Mouse (Mus musculus) CH12.LX (cell line): ENCODE data around the gene Fasn. TPM values are rescaled to one million over a fixed set of nuclear protein-coding genes. Genes with fewer than 3 reads are reported as not detected.
A peak's percentile ranks its signal among the peaks of the same experiment; 100 is the strongest.

Source experiments
- DNase-seq: peaks from one replicate; pipeline ENCODE4 v3.0.0-alpha.2; 2013; ENCODE audit errors: extremely low read depth
- H3K27ac ChIP-seq: 2 replicates; pipeline ENCODE4 v1.5.1; 2012; ENCODE audit warnings: low read depth, mild to moderate bottlenecking, control low read depth, moderate library complexity; ENCODE audit not compliant: insufficient read depth
- H3K27me3 ChIP-seq: replicated peaks from 2 replicates; pipeline ENCODE3; 2012; ENCODE audit warnings: inconsistent platforms
- H3K36me3 ChIP-seq, 2 experiments: replicated peaks in 1 of 2; 2 replicates each; pipeline versions ENCODE3 to v1.6.1; 2012; ENCODE audit warnings: inconsistent platforms in 1 of 2, low read length in 1 of 2, mild to moderate bottlenecking in 1 of 2, mixed read lengths in 1 of 2, moderate library complexity in 1 of 2; ENCODE audit not compliant: control insufficient read depth in 1 of 2, insufficient read depth in 1 of 2
- H3K4me1 ChIP-seq, 2 experiments: 2 replicates each; pipeline ENCODE4 v1.6.1; 2012; ENCODE audit warnings: inconsistent platforms in 1 of 2, moderate library complexity in 1 of 2; ENCODE audit not compliant: insufficient read depth in 2 of 2, control insufficient read depth in 1 of 2
- H3K4me2 ChIP-seq: 2 replicates; pipeline ENCODE4 v1.6.1; 2012; ENCODE audit warnings: low read depth, mild to moderate bottlenecking, control low read depth; ENCODE audit not compliant: poor library complexity, insufficient read depth, severe bottlenecking
- H3K4me3 ChIP-seq, 3 experiments: fragments of 150-350 bp in 1 of 3; sonication (generic) in 1 of 3; replicated peaks in 1 of 3; 2 replicates each; pipeline versions ENCODE3 to v1.5.1; 2011 to 2012; ENCODE audit warnings: low read depth in 2 of 3, low read length in 2 of 3, mild to moderate bottlenecking in 2 of 3, moderate library complexity in 2 of 3, control low read depth in 1 of 3, improper control_type of control experiment in 1 of 3, inconsistent platforms in 1 of 3, mixed read lengths in 1 of 3; ENCODE audit not compliant: poor library complexity in 1 of 3
- H3K79me2 ChIP-seq: replicated peaks from 2 replicates; pipeline ENCODE4 v1.6.1; 2012; ENCODE audit warnings: mild to moderate bottlenecking, moderate library complexity; ENCODE audit not compliant: control insufficient read depth, poor library complexity, insufficient read depth, severe bottlenecking; ENCODE audit errors: extremely low read depth
- H3K9ac ChIP-seq: 2 replicates; pipeline ENCODE4 v1.6.1; 2012; ENCODE audit warnings: low read depth, mild to moderate bottlenecking, control low read depth, moderate library complexity; ENCODE audit not compliant: insufficient read depth
- H3K9me3 ChIP-seq: replicated peaks from 2 replicates; pipeline ENCODE3; 2012; ENCODE audit warnings: low read length, inconsistent platforms, mixed read lengths
- CHD1 ChIP-seq: IDR thresholded peaks from 2 replicates; pipeline ENCODE4 v1.6.1; 2012; ENCODE audit warnings: low read depth, low read length, improper control_type of control experiment, inconsistent platforms
- CTCF ChIP-seq, 2 experiments: IDR thresholded peaks in 1 of 2; conservative IDR thresholded peaks in 1 of 2; 2 replicates each; pipeline ENCODE4 v1.5.1; 2011 to 2012; ENCODE audit warnings: low read depth in 2 of 2, low read length in 2 of 2, improper control_type of control experiment in 1 of 2, inconsistent platforms in 1 of 2, mild to moderate bottlenecking in 1 of 2, moderate library complexity in 1 of 2
- E2F4 ChIP-seq: IDR thresholded peaks from 2 replicates; pipeline ENCODE4 v1.6.1; 2011; ENCODE audit warnings: low read depth, low read length, improper control_type of control experiment; ENCODE audit not compliant: insufficient replicate concordance
- ELF1 ChIP-seq: IDR thresholded peaks from 2 replicates; pipeline ENCODE4 v1.6.1; 2014; ENCODE audit warnings: low read depth, mild to moderate bottlenecking, inconsistent platforms, low read length, improper control_type of control experiment
- EP300 ChIP-seq: IDR thresholded peaks from 2 replicates; pipeline ENCODE4 v1.6.1; 2011; ENCODE audit warnings: low read length, improper control_type of control experiment
- ETS1 ChIP-seq: conservative IDR thresholded peaks from 2 replicates; pipeline ENCODE4 v1.6.1; 2012; ENCODE audit warnings: low read depth, mild to moderate bottlenecking, inconsistent platforms, low read length, improper control_type of control experiment, moderate library complexity
- GABPA ChIP-seq: IDR thresholded peaks from 2 replicates; pipeline ENCODE4 v1.6.1; 2012; ENCODE audit warnings: low read depth, low read length, improper control_type of control experiment, inconsistent platforms; ENCODE audit not compliant: insufficient replicate concordance
- IRF4 ChIP-seq: IDR thresholded peaks from 2 replicates; pipeline ENCODE4 v1.6.1; 2014; ENCODE audit warnings: low read depth, mild to moderate bottlenecking, inconsistent platforms, low read length, improper control_type of control experiment
- KAT2A ChIP-seq: IDR thresholded peaks from 2 replicates; pipeline ENCODE4 v1.6.1; 2012; ENCODE audit warnings: low read length, improper control_type of control experiment, inconsistent platforms; ENCODE audit not compliant: insufficient replicate concordance
- MAFK ChIP-seq: IDR thresholded peaks from 2 replicates; pipeline ENCODE4 v1.6.1; 2011; ENCODE audit warnings: low read length, improper control_type of control experiment; ENCODE audit not compliant: insufficient replicate concordance
- MAZ ChIP-seq: IDR thresholded peaks from 2 replicates; pipeline ENCODE4 v1.6.1; 2012; ENCODE audit warnings: low read depth, mild to moderate bottlenecking, inconsistent platforms, low read length, improper control_type of control experiment, moderate library complexity
- MEF2A ChIP-seq: IDR thresholded peaks from 2 replicates; pipeline ENCODE4 v1.6.1; 2014; ENCODE audit warnings: low read depth, mild to moderate bottlenecking, inconsistent platforms, low read length, improper control_type of control experiment, borderline replicate concordance
- MXI1 ChIP-seq: IDR thresholded peaks from 2 replicates; pipeline ENCODE4 v1.6.1; 2011; ENCODE audit warnings: mild to moderate bottlenecking, low read depth, low read length, improper control_type of control experiment
- MYC ChIP-seq: IDR thresholded peaks from 2 replicates; pipeline ENCODE4 v1.6.1; 2011; ENCODE audit warnings: low read depth, mild to moderate bottlenecking, improper control_type of control experiment, low read length
- NELFE ChIP-seq: IDR thresholded peaks from 2 replicates; pipeline ENCODE4 v1.6.1; 2011; ENCODE audit warnings: low read depth, low read length, improper control_type of control experiment
- NRF1 ChIP-seq: IDR thresholded peaks from 2 replicates; pipeline ENCODE4 v1.6.1; 2014; ENCODE audit warnings: low read depth, mild to moderate bottlenecking, inconsistent platforms, low read length, improper control_type of control experiment, moderate library complexity
- RAD21 ChIP-seq: IDR thresholded peaks from 2 replicates; pipeline ENCODE4 v1.6.1; 2011; ENCODE audit warnings: low read depth, mild to moderate bottlenecking, low read length, improper control_type of control experiment, moderate library complexity
- RCOR1 ChIP-seq: conservative IDR thresholded peaks from 2 replicates; pipeline ENCODE4 v1.6.1; 2012; ENCODE audit warnings: low read depth, mild to moderate bottlenecking, inconsistent platforms, low read length, improper control_type of control experiment
- SMC3 ChIP-seq: IDR thresholded peaks from 2 replicates; pipeline ENCODE4 v1.6.1; 2011; ENCODE audit warnings: low read depth, low read length, improper control_type of control experiment
- TCF12 ChIP-seq: IDR thresholded peaks from 2 replicates; pipeline ENCODE4 v1.6.1; 2014; ENCODE audit warnings: low read depth, mild to moderate bottlenecking, inconsistent platforms, low read length, improper control_type of control experiment
- UBTF ChIP-seq: IDR thresholded peaks from 2 replicates; pipeline ENCODE4 v1.6.1; 2012; ENCODE audit warnings: low read depth, mild to moderate bottlenecking, inconsistent platforms, low read length, improper control_type of control experiment, moderate library complexity
- USF2 ChIP-seq: conservative IDR thresholded peaks from 2 replicates; pipeline ENCODE4 v1.6.1; 2011; ENCODE audit warnings: low read depth, low read length, improper control_type of control experiment
- ZC3H11A ChIP-seq: IDR thresholded peaks from 2 replicates; pipeline ENCODE4 v1.6.1; 2012; ENCODE audit warnings: low read depth, mild to moderate bottlenecking, inconsistent platforms, low read length, improper control_type of control experiment
- ZKSCAN1 ChIP-seq: IDR thresholded peaks from 2 replicates; pipeline ENCODE4 v1.6.1; 2012; ENCODE audit warnings: low read depth, inconsistent platforms, low read length, improper control_type of control experiment, borderline replicate concordance
- ZMIZ1 ChIP-seq: IDR thresholded peaks from 2 replicates; pipeline ENCODE4 v1.6.1; 2012; ENCODE audit warnings: low read depth, mild to moderate bottlenecking, inconsistent platforms, low read length, improper control_type of control experiment
- ZNF384 ChIP-seq: IDR thresholded peaks from 2 replicates; pipeline ENCODE4 v1.6.1; 2012; ENCODE audit warnings: low read depth, low read length, improper control_type of control experiment, inconsistent platforms
- dilution Hi-C: fragments of 300-500 bp; cut with MboI; formaldehyde crosslinking; loops from 2 replicates; pipeline ENCODE4 v1.14.3; 2020; ENCODE audit warnings: low sequenced_read_pairs; ENCODE audit not compliant: extremely low pct_unique_long_range_greater_than_20kb, extremely low pct_ligation_motif_present
- in situ Hi-C: fragments of 300-500 bp; cut with MboI; formaldehyde crosslinking; loops from 3 replicates; pipeline ENCODE4 v1.14.3; 2019; ENCODE audit warnings: low sequenced_read_pairs, low pct_ligation_motif_present, low pct_unique_long_range_greater_than_20kb, mixed read lengths
- polyA plus RNA-seq: library from polyadenylated mRNA; unstranded; fragments of >175 nt; gene quantifications from 2 replicates; pipeline ENCODE4 v1.2.1, GENCODE M21; 2012; ENCODE audit warnings: low read depth; ENCODE audit not compliant: insufficient read length
- total RNA-seq, 2 experiments: library from RNA; depleted of rRNA; stranded (reverse); fragments of 300-350 nt in 1 of 2; fragments of >200 nt in 1 of 2; gene quantifications; 2 replicates each; pipeline ENCODE4 v1.2.3; 2012 to 2014

The Fasn gene
- total and polyA plus RNA-seq, 3 experiments, result 116 to 300 (median 186) TPM

DNA sequence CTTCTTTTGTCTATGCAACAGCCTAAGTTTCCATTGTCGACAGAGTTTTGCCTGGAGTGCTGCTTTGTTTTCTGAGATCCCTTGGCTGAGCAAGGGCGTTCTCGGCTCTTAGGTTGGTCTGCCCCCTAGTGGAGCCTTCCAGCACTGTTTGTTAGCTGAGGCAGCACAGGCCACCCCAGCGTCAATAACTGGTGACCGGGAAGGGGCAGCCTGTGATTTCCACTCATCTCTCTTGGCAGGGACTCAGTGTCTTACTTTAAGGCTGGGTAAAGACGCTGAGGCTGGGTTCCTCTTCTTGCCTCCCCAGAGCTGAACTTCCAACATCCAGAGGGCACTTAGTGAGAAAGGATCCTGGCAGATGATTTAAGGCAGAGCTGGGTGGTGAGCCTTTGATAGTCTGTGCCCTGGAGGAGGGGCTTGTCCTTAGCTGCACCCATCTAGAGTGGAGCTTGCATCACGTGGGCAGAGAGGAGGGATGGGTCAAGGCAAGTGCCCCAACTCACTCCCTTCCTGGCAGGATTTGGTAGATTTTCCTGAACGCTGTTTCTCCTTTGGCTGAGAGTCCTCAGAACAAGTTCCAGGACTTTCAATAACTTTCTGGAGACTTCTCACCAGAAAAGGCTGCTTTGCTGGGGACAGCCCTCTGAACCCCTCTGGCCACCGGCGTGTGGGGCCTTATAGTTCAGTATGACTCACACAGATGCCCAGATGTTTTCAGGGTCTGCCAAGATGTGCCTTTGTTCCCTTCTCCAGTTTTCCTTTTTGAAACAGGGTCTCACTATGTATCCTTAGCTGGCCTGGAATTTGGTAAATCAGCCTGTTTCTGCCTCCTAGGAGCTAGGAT, 24.1 kb downstream of the Fasn start (continued):
- TF ChIP-seq MAFK (peak; percentile 34; the same call in 1 of the 2 replicates), ZMIZ1 (no peak; the same call in 1 of the 2 replicates), MXI1 (peak; percentile 12; the same call in 1 of the 2 replicates), ZNF384 (no peak; the same call in 1 of the 2 replicates), TCF12 (no peak), ZKSCAN1 (no peak), UBTF (no peak), GABPA (no peak), IRF4 (peak; percentile 55; the same call in 1 of the 2 replicates), NELFE (peak; percentile 57; the same call in 1 of the 2 replicates), CHD1 (no peak)
- TF ChIP-seq, all 38 proteins: peak for 23

DNA sequence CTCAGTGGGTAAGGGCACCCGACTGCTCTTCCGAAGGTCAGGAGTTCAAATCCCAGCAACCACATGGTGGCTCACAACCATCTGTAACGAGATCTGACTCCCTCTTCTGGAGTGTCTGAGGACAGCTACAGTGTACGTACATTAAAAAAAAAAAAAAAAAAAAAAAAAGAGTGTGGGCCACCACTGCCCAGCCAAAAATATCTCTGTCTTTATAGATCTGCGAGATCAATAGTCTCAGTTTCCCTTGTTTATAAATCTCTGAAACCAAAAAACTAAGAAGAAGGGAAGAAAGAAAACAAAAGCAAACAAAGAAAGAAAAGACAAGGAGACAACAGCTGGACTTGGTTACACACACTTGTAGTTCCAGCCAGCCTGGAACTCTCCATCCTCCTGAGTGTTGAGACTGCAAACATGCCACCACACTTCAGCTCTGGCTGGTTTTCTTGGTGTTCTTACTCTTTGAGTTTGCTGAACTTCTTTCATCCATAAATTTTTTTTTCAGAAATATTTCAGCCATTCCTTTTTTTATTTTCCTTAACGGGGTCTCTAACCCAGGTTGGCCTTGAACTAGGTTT, 24.9 kb downstream of the Fasn start:
- in situ Hi-C loops, result no loop called here
- Histone ChIP-seq H3K4me3 (no peak overlapping the region), H3K4me1 (peaks cover 15 to 35% of the 10 kb centered on the region in 2 experiments)
- TF ChIP-seq EP300 (0 out of 2 replicates have a peak, but pooled peaks have one; percentile 12), RCOR1 (no peak), ZNF384 (peak; percentile 86), ZKSCAN1 (no peak), CTCF (conservative IDR thresholded peaks at IDR 0.05 in 1 of 2, IDR thresholded peaks at IDR 0.05 in 1 of 2; ENCODE audit: low read depth in 2 of 2, low read length in 2 of 2) (0 out of 4 replicates have a peak, but pooled peaks of 1 of the 2 experiments have one; percentile 7)
- TF ChIP-seq, all 38 proteins: peak for 3
- Histone ChIP-seq H3K79me2 (peaks cover 17% of the 10 kb centered on the region), H3K27me3 (no peaks in the 10 kb centered on the region), H3K36me3 (peaks cover 0 to 10% of the 10 kb centered on the region in 2 experiments), H3K9ac (peak overlapping the region; percentile 14), H3K4me2 (no peak overlapping the region; the same call in 1 of the 2 replicates), H3K27ac (no peak overlapping the region), H3K9me3 (no peaks in the 10 kb centered on the region)
- dilution Hi-C loops, result no loop called here
- DNase-seq, result no peak

DNA sequence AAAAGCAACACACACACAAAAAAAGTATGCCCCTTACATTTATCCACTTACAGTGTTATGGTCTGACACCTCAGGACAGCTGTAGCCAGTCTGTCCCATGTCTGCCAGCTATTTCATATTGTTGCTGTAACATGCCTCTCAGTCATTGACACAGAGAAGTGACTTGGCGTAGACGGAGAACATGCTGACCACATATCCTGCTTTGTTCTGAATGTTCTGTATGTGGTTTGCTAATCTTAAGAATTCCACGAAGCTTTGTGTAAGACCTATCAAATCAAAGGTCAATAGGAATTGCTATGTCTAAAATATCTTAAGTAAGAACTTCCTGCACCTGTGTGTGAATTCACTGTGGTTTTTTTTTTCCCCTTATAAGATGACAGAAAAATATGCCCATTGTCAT, 26.1 kb downstream of the Fasn start:
- Histone ChIP-seq H3K9ac (no peak overlapping the region), H3K4me3 (no peak overlapping the region), H3K27ac (no peak overlapping the region), H3K4me1 (peaks cover 15 to 41% of the 10 kb centered on the region in 2 experiments), H3K79me2 (peaks cover 19% of the 10 kb centered on the region), H3K36me3 (peaks cover 11 to 22% of the 10 kb centered on the region in 2 experiments), H3K4me2 (no peak overlapping the region), H3K9me3 (no peaks in the 10 kb centered on the region), H3K27me3 (no peaks in the 10 kb centered on the region)
- in situ Hi-C loops (no loop called here), dilution Hi-C loops (no loop called here)
- DNase-seq, result no peak
- no peak for TF ChIP-seq RAD21
- no peak for TF ChIP-seq MAZ
- no peak for TF ChIP-seq KAT2A
- no peak for TF ChIP-seq ZC3H11A
- no peak for TF ChIP-seq MEF2A
- TF ChIP-seq UBTF, result no peak
- TF ChIP-seq CHD1, result no peak
- no peak for TF ChIP-seq SMC3
- no peak for TF ChIP-seq MYC
- no peak for TF ChIP-seq USF2
- TF ChIP-seq ZNF384, result no peak
- TF ChIP-seq NELFE, result no peak
- TF ChIP-seq ETS1, result no peak
- no peak for TF ChIP-seq CTCF (conservative IDR thresholded peaks at IDR 0.05 in 1 of 2, IDR thresholded peaks at IDR 0.05 in 1 of 2; ENCODE audit: low read depth in 2 of 2, low read length in 2 of 2)
- TF ChIP-seq E2F4, result no peak
- TF ChIP-seq ELF1, result no peak
- TF ChIP-seq NRF1, result no peak
